In genomic region chr6:71826869-71827268, GRCm38 (mm10) we compare ENCODE assay signal across 8 mouse cellular contexts. TPM values are rescaled to one million over a fixed set of nuclear protein-coding genes. Genes with fewer than 3 reads are reported as not detected.
DNase-seq lines count a peak whose midpoint lies in the region; ATAC-seq and TF ChIP-seq lines count a peak whose summit lies in the region.

Gene Mrpl35, minus strand, starts transcription at chr6:71826969.

- H3K4me1 ChIP-seq in forebrain, embryonic 10.5 days: peaks cover 20% of the 10 kb centered on the region
- peaks cover 5% of the 10 kb centered on the region for H3K4me1 ChIP-seq in forebrain, postnatal 0 days (ENCODE audit: insufficient read depth)
- H3K4me1 ChIP-seq in MEL (ENCODE audit: control insufficient read depth in 1 of 2, insufficient read depth in 2 of 2, low read length in 2 of 2): peaks cover 4 to 7% of the 10 kb centered on the region in 2 experiments; a peak in 3 of 4 replicates
- no peaks in the 10 kb centered on the region; the same call in 1 of the 2 replicates for H3K4me1 ChIP-seq in intestine, embryonic 15.5 days (replicated peaks)
- peaks cover 8% of the 10 kb centered on the region for H3K4me1 ChIP-seq in midbrain, embryonic 11.5 days (ENCODE audit: control insufficient read depth, insufficient read depth, low read length)

- H3K27ac ChIP-seq in forebrain, embryonic 10.5 days: no peak within 1 kb of the TSS
- no peak within 1 kb of the TSS for H3K27ac ChIP-seq in forebrain, postnatal 0 days (ENCODE audit: low read depth, low read length)
- H3K27ac ChIP-seq in MEL (ENCODE audit: control insufficient read depth, low read depth, low read length): no peak within 1 kb of the TSS
- H3K27ac ChIP-seq in gastrocnemius, adult 2 months: no peak within 1 kb of the TSS
- no peak within 1 kb of the TSS for H3K27ac ChIP-seq in intestine, embryonic 15.5 days
- H3K27ac ChIP-seq in midbrain, embryonic 11.5 days (ENCODE audit: low read depth, low read length): no peak within 1 kb of the TSS

- intact Hi-C loops in gastrocnemius, adult 2 months (cut with DNase I): loop anchor here (10.0 kb wide), 1 partner anchor 982 kb away; the partner anchor contains the start of gene Eif2ak3

- no peak for TF ChIP-seq POLR2A in MEL (IDR thresholded peaks at IDR 0.05; ENCODE audit: control insufficient read depth in 1 of 2, insufficient read depth in 1 of 2, low read depth in 1 of 2, low read length in 2 of 2, poor library complexity in 1 of 2)

- no peaks in the 10 kb centered on the region for H3K36me3 ChIP-seq in forebrain, embryonic 10.5 days (replicated peaks)
- H3K36me3 ChIP-seq in forebrain, postnatal 0 days (ENCODE audit: insufficient read depth): no peaks in the 10 kb centered on the region
- peaks cover 0 to 14% of the 10 kb centered on the region in 2 experiments; a peak in 2 of 4 replicates for H3K36me3 ChIP-seq in MEL (ENCODE audit: control insufficient read depth in 1 of 2, insufficient read depth in 2 of 2, low read length in 2 of 2)
- no peaks in the 10 kb centered on the region for H3K36me3 ChIP-seq in intestine, embryonic 15.5 days
- no peaks in the 10 kb centered on the region for H3K36me3 ChIP-seq in midbrain, embryonic 11.5 days (ENCODE audit: control insufficient read depth, insufficient read depth, low read length)

- H3K4me3 ChIP-seq in forebrain, embryonic 10.5 days: no peak within 1 kb of the TSS
- no peak within 1 kb of the TSS for H3K4me3 ChIP-seq in forebrain, postnatal 0 days (ENCODE audit: low read depth, low read length)
- H3K4me3 ChIP-seq in MEL (ENCODE audit: control insufficient read depth in 1 of 2, insufficient read depth in 1 of 2, low read depth in 2 of 2, low read length in 2 of 2): no peak within 1 kb of the TSS
- H3K4me3 ChIP-seq in gastrocnemius, adult 2 months: no peak within 1 kb of the TSS
- no peak within 1 kb of the TSS for H3K4me3 ChIP-seq in intestine, embryonic 15.5 days (replicated peaks)
- no peak within 1 kb of the TSS for H3K4me3 ChIP-seq in midbrain, embryonic 11.5 days (ENCODE audit: low read depth, low read length)

- 44% methylated on average over 1 of the region's 1 CpGs for WGBS in forebrain, embryonic 10.5 days
- WGBS in forebrain, postnatal 0 days: 49% methylated on average over 1 of the region's 1 CpGs
- 46% methylated on average over 1 of the region's 1 CpGs for WGBS in intestine, embryonic 15.5 days
- WGBS in midbrain, embryonic 11.5 days: 48% methylated on average over 1 of the region's 1 CpGs

- no peak within 1 kb of the TSS for H3K4me2 ChIP-seq in forebrain, postnatal 0 days (ENCODE audit: low read depth)
- no peak within 1 kb of the TSS for H3K4me2 ChIP-seq in intestine, embryonic 15.5 days (replicated peaks)
- H3K4me2 ChIP-seq in midbrain, embryonic 11.5 days: no peak within 1 kb of the TSS

- no peak for TF ChIP-seq RAD21 in MEL (IDR thresholded peaks at IDR 0.05; ENCODE audit: low read depth, low read length)

- TF ChIP-seq CTCF in forebrain, postnatal 0 days (IDR thresholded peaks at IDR 0.05; ENCODE audit: low read depth): no peak
- no peak for TF ChIP-seq CTCF in MEL (IDR thresholded peaks at IDR 0.05 in 2 of 3, conservative IDR thresholded peaks at IDR 0.05 in 1 of 3; ENCODE audit: control insufficient read depth in 1 of 3, insufficient read depth in 1 of 3, low read depth in 2 of 3, low read length in 3 of 3, poor library complexity in 1 of 3, severe bottlenecking in 1 of 3)
- TF ChIP-seq CTCF in gastrocnemius, adult 2 months (IDR thresholded peaks at IDR 0.05): no peak

- peaks cover 12% of the 10 kb centered on the region for H3K79me2 ChIP-seq in MEL (ENCODE audit: control insufficient read depth, insufficient read depth, low read length, poor library complexity)

- TF ChIP-seq EP300 in MEL (IDR thresholded peaks at IDR 0.05; ENCODE audit: low read depth in 1 of 2, low read length in 2 of 2): no peak

- no peak within 1 kb of the TSS for H3K9ac ChIP-seq in forebrain, postnatal 0 days
- no peak within 1 kb of the TSS for H3K9ac ChIP-seq in MEL (ENCODE audit: control insufficient read depth, low read depth, low read length, poor library complexity, severe bottlenecking)
- no peak within 1 kb of the TSS for H3K9ac ChIP-seq in intestine, embryonic 15.5 days
- no peak within 1 kb of the TSS for H3K9ac ChIP-seq in midbrain, embryonic 11.5 days (ENCODE audit: low read length)

- no peak for DNase-seq in forebrain, embryonic 10.5 days (ENCODE audit: extremely low spot score, low spot score)
- no peak for DNase-seq in forebrain, postnatal 0 days
- no peak for DNase-seq in MEL (ENCODE audit: low read depth, low spot score)
- DNase-seq in gastrocnemius, adult 2 months: no peak
- no peak for DNase-seq in midbrain, embryonic 11.5 days (ENCODE audit: low spot score, missing footprints)
- no peak for DNase-seq in Muller cell, postnatal 12 days (ENCODE audit: inconsistent ontology term)
- no peak for DNase-seq in ovary, postnatal 36 days (ENCODE audit: low spot score)

- no peak for ATAC-seq in forebrain, postnatal 0 days
- no peak for ATAC-seq in intestine, embryonic 15.5 days
- ATAC-seq in midbrain, embryonic 11.5 days (ENCODE audit: low FRiP score): no peak

- no peaks in the 10 kb centered on the region for H3K27me3 ChIP-seq in forebrain, embryonic 10.5 days (ENCODE audit: poor library complexity, severe bottlenecking)
- H3K27me3 ChIP-seq in forebrain, postnatal 0 days (ENCODE audit: insufficient read depth, low read length): no peaks in the 10 kb centered on the region
- H3K27me3 ChIP-seq in MEL (ENCODE audit: control insufficient read depth in 1 of 2, insufficient read depth in 2 of 2, low read length in 2 of 2): no peaks in the 10 kb centered on the region; a peak in 1 of 4 replicates
- no peaks in the 10 kb centered on the region for H3K27me3 ChIP-seq in intestine, embryonic 15.5 days (replicated peaks)
- H3K27me3 ChIP-seq in midbrain, embryonic 11.5 days (ENCODE audit: control insufficient read depth, insufficient read depth, low read length): no peaks in the 10 kb centered on the region

- no peaks in the 10 kb centered on the region for H3K9me3 ChIP-seq in forebrain, embryonic 10.5 days
- H3K9me3 ChIP-seq in forebrain, postnatal 0 days (ENCODE audit: low read length): no peaks in the 10 kb centered on the region
- H3K9me3 ChIP-seq in MEL (replicated peaks; ENCODE audit: insufficient read depth, low read length): no peaks in the 10 kb centered on the region
- no peaks in the 10 kb centered on the region for H3K9me3 ChIP-seq in intestine, embryonic 15.5 days
- no peaks in the 10 kb centered on the region for H3K9me3 ChIP-seq in midbrain, embryonic 11.5 days (ENCODE audit: control insufficient read depth, low read length)

TF ChIP-seq in MEL, 35 proteins besides CTCF, POLR2A, EP300 and RAD21:
- TF ChIP-seq HCFC1 (IDR thresholded peaks at IDR 0.05; ENCODE audit: low read depth, low read length) (no peak), RCOR1 (IDR thresholded peaks at IDR 0.05; ENCODE audit: low read depth, low read length) (no peak), TCF12 (IDR thresholded peaks at IDR 0.05; ENCODE audit: low read depth, low read length) (no peak), GATA1 (IDR thresholded peaks at IDR 0.05; ENCODE audit: low read depth, low read length) (no peak), ELF1 (IDR thresholded peaks at IDR 0.05; ENCODE audit: low read depth, low read length) (no peak), SMC3 (IDR thresholded peaks at IDR 0.05; ENCODE audit: low read depth, low read length) (no peak), GABPA (IDR thresholded peaks at IDR 0.05; ENCODE audit: low read depth, low read length) (no peak), ZKSCAN1 (IDR thresholded peaks at IDR 0.05; ENCODE audit: low read depth, low read length) (no peak), MXI1 (IDR thresholded peaks at IDR 0.05; ENCODE audit: low read depth, low read length) (no peak), MAX (IDR thresholded peaks at IDR 0.05; ENCODE audit: low read length) (no peak), ETS1 (IDR thresholded peaks at IDR 0.05; ENCODE audit: low read depth, low read length) (no peak), MYC (IDR thresholded peaks at IDR 0.05; ENCODE audit: low read depth, low read length) (no peak)

RNA-seq across cellular contexts. Expression of gene Mrpl35, which starts in this region (rescaled TPM):
- 67.3 and 70.7 TPM in 2 replicates for polyA plus RNA-seq in forebrain, embryonic 10.5 days (2016; fragmentation: Nextera tagmentation; extraction: Ambion mirVana)
- total RNA-seq in forebrain, postnatal 0 days (2014; rRNA removed): 8.3 and 9.4 TPM in 2 replicates
- polyA plus RNA-seq in forebrain, postnatal 0 days (2015; fragmentation: Nextera tagmentation; extraction: Ambion mirVana): 55.7 and 59.8 TPM in 2 replicates
- total RNA-seq in MEL (2012; rRNA removed): 26.0 and 28.3 TPM in 2 replicates
- 10 to 100 TPM in 1 of 2 experiments, not detected in 1; 34.8 TPM for polyA plus RNA-seq in MEL (2012; ENCODE audit: insufficient read depth in 1 of 2, insufficient read length in 2 of 2, low read depth in 1 of 2, low replicate concordance in 2 of 2, missing spikeins in 1 of 2)
- total RNA-seq in gastrocnemius, adult 2 months (2021): 10 to 100 TPM; 41.0 to 43.0 TPM
- polyA plus RNA-seq in intestine, embryonic 15.5 days (2015; fragmentation: Nextera tagmentation; extraction: Ambion mirVana): 74.3 and 74.8 TPM in 2 replicates
- 58.0 and 58.2 TPM in 2 replicates for polyA plus RNA-seq in midbrain, embryonic 11.5 days (2014; fragmentation: Nextera tagmentation; extraction: Ambion mirVana)
